Mouse (Mus musculus): ENCODE data around the gene Pop5.

DNA sequence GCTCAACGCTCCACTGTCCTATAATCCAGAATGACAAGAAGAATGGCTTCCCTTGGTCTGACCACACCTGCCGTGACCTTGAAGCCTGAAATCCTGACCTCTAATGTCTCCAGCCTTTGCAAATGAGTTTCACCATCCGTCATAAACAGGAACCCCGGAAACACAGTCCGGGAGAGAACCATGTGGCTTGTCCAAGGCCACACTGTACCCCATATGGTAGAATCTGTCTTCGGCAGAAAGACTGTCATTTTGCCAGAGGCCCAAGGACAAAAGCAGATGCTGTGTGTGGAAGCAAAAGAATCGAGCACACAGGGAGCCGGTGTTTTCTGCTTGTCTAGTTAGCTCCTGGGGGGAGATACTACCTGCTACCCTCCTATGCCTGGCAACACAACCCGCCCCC, 23.2 kb upstream of the Pop5 start:
- TF ChIP-seq CTCF (IDR thresholded peaks at IDR 0.05; ENCODE audit: low read depth, low read length), result no peak
- TF ChIP-seq EP300 (IDR thresholded peaks at IDR 0.05; ENCODE audit: insufficient read depth, low read depth, low read length), result no peak

Data from ES-Bruce4 (cell line).